Mouse (Mus musculus): ENCODE data around the gene Abcb8.

Abcb8 gene

GRCm38 (mm10) chr5:24393392-24393997 lies at the start of gene Abcb8:
Abcb8 (plus strand) TSS chr5:24393663.
- peak; percentile 69 to 74 for DNase-seq (ENCODE audit: low spot score in 2 of 2)

DNA sequence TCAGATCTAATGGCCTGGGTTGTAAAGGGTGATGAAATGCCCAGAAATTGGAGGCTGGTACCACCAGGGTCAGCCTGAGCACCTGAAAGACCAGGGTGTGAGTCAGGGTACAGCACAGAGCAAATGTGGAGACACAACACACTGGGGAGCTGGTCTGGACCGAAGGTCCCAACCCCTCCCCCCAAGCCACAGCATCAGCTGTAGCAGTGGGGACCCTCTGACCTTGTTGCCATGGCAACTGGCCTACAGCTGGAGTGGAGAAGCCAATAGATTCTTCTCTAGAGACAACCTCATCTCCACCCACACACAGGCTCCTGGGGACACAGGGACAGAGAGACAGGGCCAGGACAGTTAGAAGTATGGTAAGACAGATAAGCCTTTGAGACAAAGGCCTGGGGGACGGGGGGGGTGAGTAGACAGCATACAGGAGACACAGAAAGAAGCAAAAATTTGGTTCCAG lies 49.5 kb upstream of the Abcb8 start:
- DNase-seq (ENCODE audit: low spot score in 2 of 2), result no peak

- no peak for DNase-seq (ENCODE audit: low spot score in 2 of 2)
Observed at GRCm38 (mm10) chr5:24344477-24345051, 48.9 kb upstream of the Abcb8 start.

DNA sequence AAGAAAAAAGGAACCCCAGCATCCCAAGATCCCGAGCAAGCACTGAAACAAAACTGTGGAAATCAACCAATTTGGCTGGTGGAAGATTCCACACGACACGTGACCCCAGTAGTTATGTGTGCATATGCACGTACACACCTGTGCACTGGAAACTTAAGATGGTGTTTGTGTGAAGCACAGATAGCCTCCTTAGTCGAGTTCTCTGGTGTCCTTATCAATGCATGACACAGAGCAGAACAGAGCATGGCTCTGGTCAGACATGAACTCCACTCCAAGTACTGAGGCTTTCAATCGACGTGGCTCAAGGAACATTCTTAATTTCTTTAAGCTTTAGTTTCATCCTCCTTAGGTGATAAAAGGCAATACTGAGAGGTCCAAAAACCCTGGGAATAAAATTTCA lies 47.1 kb upstream of the Abcb8 start:
- no peak for DNase-seq (ENCODE audit: low spot score in 2 of 2)

DNA sequence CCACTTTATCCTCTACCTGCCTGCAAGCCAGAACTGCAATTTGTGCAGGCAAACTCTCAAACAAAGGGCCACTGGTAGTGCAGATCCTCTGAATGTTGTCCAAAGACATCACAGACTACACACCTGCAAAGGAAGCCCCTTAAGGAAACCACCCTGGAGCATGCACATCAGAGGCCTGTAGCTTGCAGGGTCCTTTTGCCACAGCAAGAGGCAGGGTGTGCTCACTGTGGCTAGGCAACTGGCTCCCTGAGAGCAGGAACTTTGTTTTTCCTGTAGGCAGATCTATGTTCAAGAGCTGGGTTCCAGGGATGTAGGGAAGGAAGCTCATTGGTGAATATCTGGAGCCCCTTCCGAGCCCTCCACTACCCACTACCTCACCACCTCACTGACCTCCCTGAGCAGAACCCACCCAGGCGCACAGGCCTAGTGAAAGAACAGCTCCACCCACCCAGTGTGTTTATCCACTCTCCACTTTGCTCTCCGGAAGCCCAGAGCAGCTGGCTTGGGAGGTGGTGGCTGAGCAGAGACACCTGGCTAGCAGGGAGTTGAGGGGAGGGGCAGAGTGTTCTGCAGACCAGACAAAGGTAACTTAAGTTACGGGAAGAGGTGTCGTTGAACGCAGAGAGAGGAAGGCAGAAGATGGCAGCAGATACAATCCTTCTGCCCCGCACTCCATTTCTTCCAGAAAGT lies 46.1 kb upstream of the Abcb8 start:
- DNase-seq (ENCODE audit: low spot score in 2 of 2), result no peak

DNA sequence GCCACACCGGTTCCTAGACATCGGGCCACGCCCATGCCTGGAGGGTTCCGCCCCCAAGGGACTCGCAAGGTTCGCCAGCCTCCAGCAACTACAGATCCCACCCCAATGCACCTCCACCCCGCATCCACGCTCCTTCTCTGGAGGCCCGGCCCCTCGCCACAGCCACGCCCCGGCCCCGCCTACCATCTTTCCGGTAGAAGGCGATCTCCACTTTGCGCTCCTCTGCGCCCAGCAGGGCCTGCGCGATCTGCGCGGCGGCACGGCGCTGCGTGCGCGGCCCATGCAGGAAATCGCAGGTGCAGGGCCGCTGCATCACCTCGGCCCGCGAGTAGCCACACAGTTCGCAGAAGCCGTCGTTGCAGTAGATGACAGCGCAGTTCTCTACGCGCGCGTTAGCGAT lies 45.3 kb upstream of the Abcb8 start:
- DNase-seq (ENCODE audit: low spot score in 2 of 2), result peak in 1 of 2 experiments; percentile 61

DNA sequence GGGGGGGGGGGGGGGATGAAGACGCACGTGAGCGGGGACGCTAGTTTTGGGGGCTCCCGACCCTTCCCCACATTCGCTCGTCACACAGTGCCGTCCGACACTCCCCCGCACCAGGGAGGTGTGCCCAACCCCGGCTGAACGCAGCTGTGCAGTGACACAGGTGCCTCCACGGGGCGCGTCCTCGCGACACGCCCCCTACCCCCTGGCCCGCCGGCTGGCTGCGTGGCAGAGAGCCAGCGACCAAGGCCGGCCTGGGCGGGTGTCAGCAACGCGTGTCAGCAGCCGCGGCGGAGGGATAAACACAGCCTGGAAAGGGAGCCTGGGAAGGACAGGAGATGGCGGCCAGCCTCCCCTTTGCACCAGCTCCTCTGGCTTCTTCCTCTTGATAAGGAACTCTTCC lies 44.9 kb upstream of the Abcb8 start:
- DNase-seq (ENCODE audit: low spot score in 2 of 2), result no peak

DNA sequence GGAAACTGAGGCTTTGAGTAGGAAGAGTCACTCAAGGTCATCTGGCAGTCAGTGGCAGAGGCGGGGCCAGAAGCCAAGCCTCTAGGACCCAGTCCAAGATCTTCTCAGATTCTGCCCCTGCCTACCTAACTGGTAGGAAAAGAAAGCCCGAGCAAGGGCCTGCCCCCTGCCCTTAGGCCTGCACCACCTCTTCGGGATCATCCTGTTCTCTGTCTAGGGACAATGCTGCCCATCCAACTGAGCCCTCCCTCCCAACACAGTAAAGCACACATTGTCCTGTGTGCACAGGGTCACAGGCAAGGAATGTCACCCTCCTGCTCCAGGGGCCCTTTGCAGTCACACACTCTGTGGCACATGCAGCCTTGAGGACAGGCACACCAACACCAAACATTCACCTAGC lies 43.4 kb upstream of the Abcb8 start:
- no peak for DNase-seq (ENCODE audit: low spot score in 2 of 2)

DNA sequence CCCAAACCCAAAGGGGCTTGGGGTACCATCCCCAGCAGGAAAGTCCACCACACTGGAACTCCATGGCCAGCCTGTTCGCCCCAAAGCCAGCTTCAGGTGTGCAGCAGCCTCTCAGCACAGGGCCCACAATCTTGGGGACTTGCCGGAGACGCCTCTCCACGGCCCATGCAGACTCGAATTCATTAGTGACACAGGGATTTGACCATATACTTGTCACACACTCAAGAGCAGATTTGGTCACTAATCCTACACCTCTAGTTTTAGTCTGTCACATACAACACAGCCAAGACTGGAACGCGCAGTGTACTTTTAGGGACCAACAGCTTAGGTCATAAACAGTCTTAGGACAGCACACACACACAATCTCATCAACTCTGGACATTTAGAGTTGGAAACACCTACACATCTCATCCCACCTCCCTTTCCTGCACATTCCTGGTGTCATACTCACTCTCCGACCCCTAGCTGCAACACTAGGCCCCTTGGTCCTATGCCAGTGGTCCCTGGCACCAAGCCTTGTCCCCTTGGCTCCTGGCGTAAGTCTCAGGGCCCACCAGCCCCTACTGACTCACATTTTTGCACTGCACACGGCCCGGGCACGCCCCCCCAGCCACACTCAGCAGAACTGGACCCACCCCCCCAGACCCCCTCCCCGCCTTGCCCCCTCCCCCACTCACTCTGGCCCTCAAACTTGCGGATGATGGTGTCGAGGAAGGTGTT lies 42.8 kb upstream of the Abcb8 start:
- DNase-seq (ENCODE audit: low spot score in 2 of 2), result no peak

- DNase-seq (ENCODE audit: low spot score in 2 of 2), result no peak
Observed at GRCm38 (mm10) chr5:24351278-24351677, 42.2 kb upstream of the Abcb8 start, which contains the start of gene Kcnh2. Kcnh2 (minus strand) TSS chr5:24351604.

DNA sequence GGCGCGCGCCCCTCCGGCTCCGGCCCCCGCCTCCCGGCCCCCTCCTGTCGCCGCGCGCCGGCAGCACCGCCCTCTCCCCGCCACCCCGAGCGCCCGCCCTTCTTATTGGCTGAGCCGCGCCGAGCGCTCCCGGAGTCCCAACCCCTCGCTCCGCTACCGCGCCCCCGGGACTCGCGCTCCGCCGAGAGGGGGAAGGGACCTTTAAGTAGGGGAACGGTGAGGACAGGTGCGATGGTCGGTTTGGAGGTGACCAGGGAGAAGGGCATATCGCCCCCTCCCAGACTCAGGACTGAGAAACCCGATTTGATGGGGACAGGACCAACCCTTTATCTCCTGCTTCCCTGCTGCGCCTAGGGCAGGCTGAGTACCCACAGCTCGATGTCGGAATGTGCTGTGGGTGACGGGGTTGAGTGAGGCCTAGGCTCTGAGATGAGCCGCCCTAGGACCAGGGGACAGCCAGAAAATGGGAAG lies 41.7 kb upstream of the Abcb8 start:
- DNase-seq (ENCODE audit: low spot score in 2 of 2), result peak; percentile 77 to 89

DNA sequence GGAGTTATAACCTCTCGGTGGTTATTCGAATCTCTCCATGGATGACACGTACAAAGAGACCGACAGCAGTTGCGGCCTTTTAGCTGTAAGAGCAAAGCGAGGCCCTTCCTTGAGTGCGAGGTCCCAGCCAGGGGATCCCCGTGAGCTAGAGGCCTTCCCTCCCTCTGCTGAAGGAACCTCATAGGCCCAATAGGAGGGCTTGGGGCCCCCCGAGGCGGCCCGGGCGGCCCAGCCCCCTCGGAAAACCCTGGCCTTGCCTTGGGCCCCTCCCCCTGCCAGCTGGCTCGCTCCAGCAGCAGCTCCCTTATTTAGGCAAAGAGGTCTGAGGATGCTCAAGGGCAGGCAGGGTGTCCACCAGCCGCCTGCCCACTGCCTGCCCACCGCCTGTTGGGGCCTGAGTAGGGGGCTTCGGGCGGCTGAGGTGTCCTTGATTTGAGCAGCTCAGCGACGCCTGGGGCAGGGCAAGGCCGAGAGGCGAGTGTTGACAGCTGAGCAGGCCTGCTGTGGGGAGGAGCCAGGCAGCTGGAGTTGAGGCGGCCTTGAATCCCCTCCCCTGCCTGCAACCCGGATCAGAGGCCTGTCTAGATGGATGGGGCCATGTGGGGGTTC lies 41.1 kb upstream of the Abcb8 start:
- no peak for DNase-seq (ENCODE audit: low spot score in 2 of 2)

DNA sequence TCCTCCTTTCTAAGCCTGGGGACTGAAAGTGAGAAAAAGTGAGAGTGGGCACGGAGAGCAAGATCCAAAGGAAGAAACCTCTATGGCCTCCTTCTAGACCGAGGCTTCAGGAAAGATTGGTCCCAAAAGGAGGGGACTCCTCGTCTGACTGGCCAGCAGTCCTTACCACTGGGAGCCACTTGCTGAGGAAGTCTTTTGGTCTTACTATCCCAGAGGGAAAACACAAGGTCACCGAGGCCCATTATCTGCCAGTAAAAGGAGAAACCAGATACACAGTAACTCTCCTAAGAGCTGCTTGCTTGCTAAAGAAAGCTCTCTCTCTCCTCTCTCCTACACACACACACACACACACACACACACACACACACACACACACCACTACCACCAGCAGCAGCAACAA lies 40.1 kb upstream of the Abcb8 start:
- no peak for DNase-seq (ENCODE audit: low spot score in 2 of 2)

- DNase-seq (ENCODE audit: low spot score in 2 of 2), result no peak
Observed at GRCm38 (mm10) chr5:24356764-24357163, 36.7 kb upstream of the Abcb8 start.

DNA sequence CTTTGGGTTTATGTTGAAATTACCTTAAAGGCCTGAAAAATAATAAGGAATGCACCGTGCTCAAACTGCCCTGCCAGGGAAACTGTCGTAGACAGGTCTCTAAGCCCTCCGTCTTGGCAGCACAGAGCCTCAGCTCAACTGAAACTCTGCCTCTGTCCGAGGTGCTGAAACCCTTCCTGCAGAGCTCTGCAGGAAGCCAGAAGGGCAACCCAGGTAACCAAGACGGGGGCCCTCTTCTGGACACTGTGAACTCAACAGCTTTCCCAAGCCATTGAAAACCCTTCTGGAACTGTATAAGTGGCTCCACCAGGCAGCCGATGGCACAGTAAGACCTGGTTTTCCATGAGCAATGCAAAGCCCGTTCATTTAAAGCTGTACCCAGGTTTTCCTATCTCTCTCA lies 36.0 kb upstream of the Abcb8 start:
- DNase-seq (ENCODE audit: low spot score in 2 of 2), result no peak

- peak in 1 of 2 experiments; percentile 83 for DNase-seq (ENCODE audit: low spot score in 2 of 2)
Observed at GRCm38 (mm10) chr5:24360792-24361454, 32.5 kb upstream of the Abcb8 start.

DNA sequence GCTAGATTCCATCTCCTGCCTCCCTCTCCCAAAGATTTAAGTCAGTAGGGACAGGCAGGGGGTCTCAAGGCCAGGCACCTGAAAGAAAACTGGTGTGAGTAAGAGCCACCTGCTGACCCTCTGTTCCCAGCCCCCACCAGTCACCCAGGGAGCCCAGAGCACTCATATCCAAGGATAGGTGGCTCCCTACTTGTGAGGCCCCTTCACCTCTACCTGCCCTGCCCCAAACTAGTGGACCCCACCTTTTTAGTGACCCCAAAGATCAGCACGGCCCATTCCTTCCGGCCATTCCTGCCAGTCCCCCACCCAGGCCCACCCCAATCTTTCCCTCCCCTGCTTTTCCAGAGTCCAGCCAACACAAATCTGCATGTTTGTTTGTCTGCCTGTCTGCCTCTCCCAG lies 30.0 kb upstream of the Abcb8 start:
- no peak for DNase-seq (ENCODE audit: low spot score in 2 of 2)

- DNase-seq (ENCODE audit: low spot score in 2 of 2), result no peak
Observed at GRCm38 (mm10) chr5:24364061-24364460, 29.4 kb upstream of the Abcb8 start.

- DNase-seq (ENCODE audit: low spot score in 2 of 2), result no peak
Observed at GRCm38 (mm10) chr5:24364508-24364907, 29.0 kb upstream of the Abcb8 start, which contains the start of gene Nos3. Nos3 (plus strand) TSS chr5:24364810.

DNA sequence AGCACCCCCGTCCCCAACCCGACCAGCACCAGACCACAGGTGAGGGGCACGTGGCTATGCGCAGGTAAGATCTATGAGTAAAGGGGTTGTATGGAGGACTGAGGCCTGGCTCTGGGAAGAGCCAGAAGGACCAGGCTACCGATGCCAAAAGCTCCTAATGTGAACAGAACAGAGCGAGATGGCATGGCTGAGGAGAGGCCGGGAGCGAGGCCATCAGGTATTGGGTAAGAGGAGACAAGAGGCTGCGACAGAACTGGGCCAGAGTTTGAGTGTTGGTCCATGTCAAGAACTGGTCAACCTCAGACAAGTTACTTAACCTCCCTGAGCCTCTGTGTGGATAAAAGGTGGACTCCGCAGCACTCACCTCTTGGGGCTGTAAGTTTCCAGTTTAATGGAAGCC lies 28.5 kb upstream of the Abcb8 start:
- DNase-seq (ENCODE audit: low spot score in 2 of 2), result no peak

DNA sequence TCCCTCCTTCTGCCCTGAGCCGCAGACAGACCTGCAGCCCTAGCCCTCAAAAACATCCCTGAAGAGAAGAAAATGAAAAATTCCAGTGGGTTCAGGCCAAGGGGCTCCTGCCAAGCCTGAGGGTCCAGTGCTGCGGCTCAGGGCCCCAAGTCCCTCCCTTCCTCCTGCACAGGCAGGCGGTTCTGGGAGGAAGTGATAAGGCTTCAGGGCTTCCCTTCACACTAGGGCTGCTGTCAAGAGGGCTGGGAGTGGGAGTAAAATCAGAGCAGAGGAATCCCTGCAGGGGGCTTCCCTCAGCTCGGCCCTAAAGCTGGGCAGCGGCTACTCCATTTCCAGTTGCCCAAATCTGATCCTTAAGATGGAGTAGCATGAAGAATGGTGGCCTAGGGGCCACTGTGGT lies 27.9 kb upstream of the Abcb8 start:
- DNase-seq (ENCODE audit: low spot score in 2 of 2), result no peak

All from frontal cortex, postnatal 10 days (tissue).